Mouse (Mus musculus): ENCODE measurements around the gene Syn2. TPM values are rescaled to one million over a fixed set of nuclear protein-coding genes. Genes with fewer than 3 reads are reported as not detected.

Syn2 gene
- polyA plus RNA-seq, 1 experiment from 2014 or later: 4.7 TPM

DNA sequence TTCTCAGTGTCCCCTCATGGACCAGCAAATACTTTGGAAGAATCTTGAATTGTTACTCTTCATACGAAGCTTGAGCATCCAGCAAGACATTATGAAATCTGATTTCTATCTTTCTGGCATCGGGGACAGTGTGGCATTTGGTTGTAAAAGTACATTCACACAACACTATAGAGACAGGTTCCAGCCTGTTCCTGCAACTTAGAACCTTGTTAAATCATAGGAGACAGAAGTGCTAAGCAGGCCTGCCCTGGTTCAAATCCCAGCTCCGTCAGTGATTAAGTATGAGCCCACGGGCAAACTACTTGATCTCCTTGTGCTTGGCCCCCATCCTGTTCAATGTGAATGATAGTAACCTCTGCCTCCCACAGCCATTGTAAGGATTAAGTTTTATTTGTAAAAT is 185.0 kb downstream of the Syn2 start:
- H3K9me3 ChIP-seq (ENCODE audit: control insufficient read depth, low read depth, low read length): no peaks in the 10 kb centered on the region
- H3K36me3 ChIP-seq (ENCODE audit: control insufficient read depth, insufficient read depth, low read length): no peaks in the 10 kb centered on the region
- no peaks in the 10 kb centered on the region for H3K27me3 ChIP-seq (ENCODE audit: control insufficient read depth, insufficient read depth, low read length)
- no peak overlapping the region for H3K4me3 ChIP-seq (ENCODE audit: low read depth, low read length)
- no peak overlapping the region for H3K9ac ChIP-seq (replicated peaks; ENCODE audit: low read depth, low read length)
- ATAC-seq (ENCODE audit: insufficient number of reproducible peaks, insufficient read depth, low FRiP score, low read depth): no peak
- H3K4me1 ChIP-seq (ENCODE audit: control insufficient read depth, insufficient read depth, low read length): no peaks in the 10 kb centered on the region
- WGBS: 84% methylated on average over 4 of the region's 4 CpGs
- no peak overlapping the region for H3K4me2 ChIP-seq (replicated peaks; ENCODE audit: low read depth, low read length)
- H3K27ac ChIP-seq (ENCODE audit: low read length): no peak overlapping the region

DNA sequence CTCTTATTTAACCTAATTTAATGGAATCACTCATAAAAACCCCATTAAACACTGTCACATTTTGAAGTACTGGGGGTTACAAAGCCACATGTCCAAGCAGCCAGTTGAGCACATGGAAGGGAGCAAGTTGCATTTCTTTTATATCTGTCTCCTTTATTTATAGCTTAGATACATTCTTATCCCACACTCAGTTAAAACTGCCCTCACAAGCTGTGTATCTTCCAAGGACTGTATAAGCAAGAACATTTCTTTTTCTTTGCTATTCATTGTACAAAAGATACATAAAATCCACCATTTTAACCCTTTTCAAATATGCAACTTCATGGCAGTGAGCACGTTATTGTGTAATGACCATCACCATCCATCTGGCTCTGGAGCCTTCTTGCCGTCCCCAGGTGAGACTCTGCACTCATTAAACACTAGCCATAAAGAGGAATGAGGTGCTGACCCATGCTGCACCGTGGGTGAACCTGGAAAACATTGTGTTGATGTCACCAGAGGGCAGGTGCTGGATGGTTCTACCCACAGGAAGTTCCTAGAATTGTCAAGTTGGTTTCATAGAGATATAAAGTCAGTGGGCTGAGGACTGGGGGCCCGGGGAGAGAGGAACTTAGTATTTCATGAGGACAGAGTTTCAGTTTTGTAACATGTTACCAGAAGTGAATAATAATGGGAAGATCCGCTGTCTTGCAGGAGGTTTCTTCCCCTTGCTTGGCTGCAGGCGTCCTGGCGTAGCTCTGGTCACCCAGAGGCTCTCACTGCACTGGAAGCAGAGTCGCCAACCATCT is 186.4 kb downstream of the Syn2 start:
- WGBS: 82% methylated on average over 8 of the region's 8 CpGs
- ATAC-seq (ENCODE audit: insufficient number of reproducible peaks, insufficient read depth, low FRiP score, low read depth): no peak

DNA sequence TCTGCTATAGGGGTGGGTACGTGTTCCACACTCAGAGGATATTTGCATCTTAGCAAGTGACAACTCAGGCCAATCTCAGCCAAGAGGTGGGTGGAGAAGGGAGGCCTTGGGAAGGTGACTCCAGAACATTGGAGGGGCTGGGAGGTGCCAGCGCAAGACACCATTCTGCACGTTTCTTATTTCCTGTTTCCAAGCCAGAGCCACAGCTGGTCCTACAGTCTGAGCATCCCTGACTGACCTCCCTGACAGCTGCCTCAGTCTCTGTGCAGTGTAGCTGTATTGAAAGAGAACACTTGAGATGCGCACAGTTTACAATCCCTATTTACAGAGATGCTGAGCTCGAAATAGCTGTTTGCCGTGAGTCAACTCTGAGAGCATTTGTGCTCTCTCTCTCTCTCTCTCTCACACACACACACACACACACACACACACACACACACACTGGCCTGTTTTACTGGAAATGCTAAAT is 187.2 kb downstream of the Syn2 start:
- H3K4me3 ChIP-seq (ENCODE audit: low read depth, low read length): no peak overlapping the region
- H3K9ac ChIP-seq (replicated peaks; ENCODE audit: low read depth, low read length): no peak overlapping the region
- no peaks in the 10 kb centered on the region for H3K36me3 ChIP-seq (ENCODE audit: control insufficient read depth, insufficient read depth, low read length)
- H3K27ac ChIP-seq (ENCODE audit: low read length): no peak overlapping the region
- 60% methylated on average over 6 of the region's 6 CpGs for WGBS
- H3K9me3 ChIP-seq (ENCODE audit: control insufficient read depth, low read depth, low read length): no peaks in the 10 kb centered on the region
- no peaks in the 10 kb centered on the region for H3K27me3 ChIP-seq (ENCODE audit: control insufficient read depth, insufficient read depth, low read length)
- H3K4me1 ChIP-seq (ENCODE audit: control insufficient read depth, insufficient read depth, low read length): no peaks in the 10 kb centered on the region
- H3K4me2 ChIP-seq (replicated peaks; ENCODE audit: low read depth, low read length): no peak overlapping the region
- ATAC-seq (ENCODE audit: insufficient number of reproducible peaks, insufficient read depth, low FRiP score, low read depth): no peak

More for the DNA sequence above, 186.4 kb downstream of the Syn2 start:
- H3K9ac ChIP-seq (replicated peaks; ENCODE audit: low read depth, low read length): no peak overlapping the region
- H3K9me3 ChIP-seq (ENCODE audit: control insufficient read depth, low read depth, low read length): no peaks in the 10 kb centered on the region
- no peaks in the 10 kb centered on the region for H3K4me1 ChIP-seq (ENCODE audit: control insufficient read depth, insufficient read depth, low read length)
- H3K27ac ChIP-seq (ENCODE audit: low read length): no peak overlapping the region
- no peaks in the 10 kb centered on the region for H3K36me3 ChIP-seq (ENCODE audit: control insufficient read depth, insufficient read depth, low read length)
- no peak overlapping the region for H3K4me2 ChIP-seq (replicated peaks; ENCODE audit: low read depth, low read length)
- H3K4me3 ChIP-seq (ENCODE audit: low read depth, low read length): no peak overlapping the region
- no peaks in the 10 kb centered on the region for H3K27me3 ChIP-seq (ENCODE audit: control insufficient read depth, insufficient read depth, low read length)

DNA sequence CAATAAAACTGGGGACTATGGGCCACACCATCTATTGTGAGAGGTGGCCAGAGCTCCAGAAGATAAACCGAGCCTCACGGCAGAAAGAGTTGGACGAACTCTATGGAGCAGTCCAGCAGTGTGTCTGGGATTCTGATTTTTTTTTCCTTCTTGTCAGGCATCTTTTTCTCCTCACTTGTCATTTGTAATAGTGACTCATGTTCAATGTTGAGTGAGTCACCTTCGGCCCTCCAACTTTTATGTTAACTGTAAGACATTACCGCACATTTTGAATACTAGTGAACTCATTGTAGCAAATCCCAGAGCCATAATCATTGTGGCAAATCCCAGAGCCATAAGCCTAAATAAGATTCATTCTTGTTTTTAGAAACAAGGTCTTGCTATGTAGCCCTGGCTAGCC is 188.3 kb downstream of the Syn2 start:
- Histone ChIP-seq H3K36me3 (ENCODE audit: control insufficient read depth, insufficient read depth, low read length) (no peaks in the 10 kb centered on the region), H3K4me3 (ENCODE audit: low read depth, low read length) (no peak overlapping the region), H3K4me1 (ENCODE audit: control insufficient read depth, insufficient read depth, low read length) (no peaks in the 10 kb centered on the region), H3K27me3 (ENCODE audit: control insufficient read depth, insufficient read depth, low read length) (no peaks in the 10 kb centered on the region), H3K9ac (replicated peaks; ENCODE audit: low read depth, low read length) (no peak overlapping the region), H3K4me2 (replicated peaks; ENCODE audit: low read depth, low read length) (no peak overlapping the region), H3K9me3 (ENCODE audit: control insufficient read depth, low read depth, low read length) (no peaks in the 10 kb centered on the region), H3K27ac (ENCODE audit: low read length) (no peak overlapping the region)
- WGBS: 91% methylated on average over 5 of the region's 5 CpGs
- no peak for ATAC-seq (ENCODE audit: insufficient number of reproducible peaks, insufficient read depth, low FRiP score, low read depth)

DNA sequence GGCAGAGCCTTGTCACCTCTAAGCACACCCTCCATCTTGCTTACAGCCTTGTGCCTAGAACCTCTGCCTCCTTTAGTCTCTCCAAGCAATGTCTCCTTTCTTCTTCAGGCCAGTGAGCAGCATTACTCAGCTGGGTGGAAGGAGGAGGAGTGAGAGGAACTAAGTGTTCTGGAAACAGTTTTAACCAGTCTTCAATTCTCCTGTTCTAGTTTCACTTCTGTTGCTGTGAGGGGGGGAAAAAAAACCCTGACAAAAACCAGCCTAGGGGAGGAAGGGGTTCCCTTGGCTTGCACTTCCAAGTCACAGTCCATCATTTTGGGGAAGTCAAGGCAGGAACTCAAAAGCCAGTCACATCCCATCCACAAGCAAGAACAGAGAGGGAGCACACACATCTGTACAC is 196.3 kb downstream of the Syn2 start:
- ATAC-seq (ENCODE audit: insufficient number of reproducible peaks, insufficient read depth, low FRiP score, low read depth): no peak
- no peaks in the 10 kb centered on the region for H3K9me3 ChIP-seq (ENCODE audit: control insufficient read depth, low read depth, low read length)

More for the DNA sequence above, 196.3 kb downstream of the Syn2 start:
- no peaks in the 10 kb centered on the region for H3K27me3 ChIP-seq (ENCODE audit: control insufficient read depth, insufficient read depth, low read length)
- no peaks in the 10 kb centered on the region for H3K4me1 ChIP-seq (ENCODE audit: control insufficient read depth, insufficient read depth, low read length)
- no peak overlapping the region for H3K27ac ChIP-seq (ENCODE audit: low read length)
- no peaks in the 10 kb centered on the region for H3K36me3 ChIP-seq (ENCODE audit: control insufficient read depth, insufficient read depth, low read length)
- no peak overlapping the region for H3K9ac ChIP-seq (replicated peaks; ENCODE audit: low read depth, low read length)
- H3K4me3 ChIP-seq (ENCODE audit: low read depth, low read length): no peak overlapping the region
- no peak overlapping the region for H3K4me2 ChIP-seq (replicated peaks; ENCODE audit: low read depth, low read length)

Small RNA genes within 50 kb of the gene (microRNA-seq; reads per million reads assigned to microRNA genes)
- not detected for gene Gm24767

Other genes with a start within 250 kb of the Syn2 start
- 82.0 and 84.9 TPM in 2 replicates for gene Vgll4, start 164.9 kb upstream of the Syn2 start, polyA plus RNA-seq (2014; fragmentation: Nextera tagmentation; extraction: Ambion mirVana)
- gene Tamm41, start 97.0 kb upstream of the Syn2 start, polyA plus RNA-seq (2014; fragmentation: Nextera tagmentation; extraction: Ambion mirVana): 56.5 and 58.4 TPM in 2 replicates
- not detected in 2 replicates for gene Gm17482, start 92.4 kb downstream of the Syn2 start, polyA plus RNA-seq (2014; fragmentation: Nextera tagmentation; extraction: Ambion mirVana)
- gene Timp4, start 117.3 kb downstream of the Syn2 start, polyA plus RNA-seq (2014; fragmentation: Nextera tagmentation; extraction: Ambion mirVana): 0.85 and 0.90 TPM in 2 replicates
- gene Pparg, start 226.0 kb downstream of the Syn2 start, polyA plus RNA-seq (2014; fragmentation: Nextera tagmentation; extraction: Ambion mirVana): 11.7 and 12.7 TPM in 2 replicates